Mouse (Mus musculus) subcutaneous adipose tissue, adult 2 months (tissue): ENCODE results near the gene Slc16a11. TPM values are rescaled to one million over a fixed set of nuclear protein-coding genes. Genes with fewer than 3 reads are reported as not detected.

Experiments
- polyA plus RNA-seq: library from polyadenylated mRNA; depleted of rRNA; stranded (reverse); fragments of >200 nt; gene quantifications from 2 replicates; pipeline ENCODE4 v1.2.3, GENCODE M21; 2012; ENCODE audit warnings: low replicate concordance; rRNA removed

The Slc16a11 gene
- 3.5 and 5.8 TPM in 2 replicates for polyA plus RNA-seq

DNA sequence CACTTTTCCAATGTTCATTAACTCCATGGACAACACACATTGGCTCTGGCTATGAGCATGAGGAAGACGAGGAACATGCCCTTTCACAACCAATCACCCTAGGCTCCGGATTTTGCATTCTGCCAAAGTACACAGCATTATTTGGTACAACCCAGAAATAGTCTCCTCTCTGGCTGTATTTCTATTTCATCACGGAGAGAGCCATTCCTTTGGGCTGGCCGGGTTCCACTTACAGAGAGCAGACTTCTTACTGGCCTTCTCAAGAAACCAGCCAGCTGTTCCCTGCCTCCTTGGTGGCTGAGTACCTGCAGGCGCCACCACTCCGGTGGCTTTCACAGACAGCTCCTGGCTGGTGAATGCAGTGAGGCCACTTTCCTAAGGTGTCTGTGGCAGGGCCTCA, at the start of gene Slc16a11:
Gene Slc16a11, plus strand, starts transcription at position 330 of the 400 bp plus-strand sequence.

DNA sequence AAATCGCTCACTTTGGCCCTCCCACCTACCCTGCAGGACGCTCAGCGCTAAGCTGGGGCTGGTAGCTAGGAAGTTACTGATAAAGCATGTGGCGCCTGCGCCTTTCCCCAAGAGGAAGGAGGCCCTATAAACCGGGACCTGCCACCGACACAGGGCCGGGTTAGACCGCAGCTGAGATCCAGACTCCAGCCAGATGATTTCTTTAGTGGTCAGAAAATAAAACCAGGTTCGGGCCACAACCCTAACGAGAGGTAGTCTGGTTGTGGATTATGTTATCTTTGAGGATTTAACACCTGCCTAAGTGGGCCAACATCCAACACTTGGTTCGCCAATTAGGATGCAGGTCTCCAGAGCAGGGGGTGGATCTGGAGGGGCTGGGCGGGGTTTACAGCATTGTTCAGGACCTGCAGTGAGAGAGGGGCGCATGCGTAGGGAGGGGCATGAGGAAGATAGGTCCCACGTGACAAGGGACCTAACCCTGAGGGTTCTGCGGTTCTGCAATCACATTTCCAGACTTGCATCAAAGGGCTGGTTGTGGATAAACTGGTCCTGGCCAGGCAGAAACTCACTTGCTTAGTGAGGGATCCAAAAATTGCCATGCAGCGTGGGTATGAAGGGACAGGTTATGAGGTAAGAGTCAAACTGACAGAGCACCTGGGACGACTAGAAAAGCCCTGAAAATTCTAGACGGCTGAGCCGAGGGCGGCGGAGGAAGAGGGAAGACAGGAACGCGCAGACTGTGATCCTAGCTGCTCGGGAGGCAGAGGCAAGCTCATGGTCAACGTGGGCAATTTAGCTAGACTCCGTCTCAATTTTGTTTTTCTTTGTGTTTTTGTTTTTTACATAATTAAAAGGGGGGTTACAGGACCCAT, 8.4 kb downstream of the Slc16a11 start, which contains the start of gene Slc16a13:
Gene Slc16a13, minus strand, starts transcription at position 334 of the 872 bp plus-strand sequence.

DNA sequence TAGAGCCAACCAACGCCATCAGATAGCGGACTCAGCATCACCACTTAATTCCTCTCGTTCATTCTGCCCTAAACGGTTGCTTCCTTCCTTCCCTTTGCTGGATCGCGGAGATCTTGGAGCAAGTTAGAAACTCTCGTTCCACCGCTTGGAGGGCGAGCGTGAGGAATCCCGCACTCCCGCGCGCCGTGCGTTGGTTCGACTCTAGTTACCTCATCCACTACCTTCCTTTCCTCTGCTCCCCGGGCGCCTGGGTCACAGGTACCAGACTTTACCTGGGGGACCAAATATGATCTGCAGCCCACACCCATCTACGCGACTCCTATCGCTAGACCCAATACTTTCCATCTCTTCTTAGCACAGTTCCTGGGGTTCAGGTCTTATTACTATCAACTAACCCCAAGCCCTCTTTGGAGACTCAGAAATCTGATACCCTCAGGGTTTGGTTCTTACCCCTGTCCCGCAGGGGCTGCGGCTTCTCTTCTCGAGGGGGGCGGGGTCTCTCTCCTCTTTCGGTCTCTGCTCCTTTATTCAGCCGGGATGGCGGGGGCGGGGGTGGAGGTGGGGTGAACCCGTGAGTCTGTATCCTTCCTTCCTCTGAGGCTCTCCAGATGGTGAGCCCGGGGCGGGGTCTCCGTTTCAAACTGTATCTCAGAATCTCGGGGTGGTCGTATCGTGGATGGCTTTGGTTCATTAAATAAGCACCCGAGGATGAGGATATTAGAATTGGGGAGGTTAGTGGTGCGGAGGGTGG, 16.9 kb downstream of the Slc16a11 start, which contains the start of gene Bcl6b:
Gene Bcl6b, minus strand, starts transcription at position 539 of the 751 bp plus-strand sequence.

DNA sequence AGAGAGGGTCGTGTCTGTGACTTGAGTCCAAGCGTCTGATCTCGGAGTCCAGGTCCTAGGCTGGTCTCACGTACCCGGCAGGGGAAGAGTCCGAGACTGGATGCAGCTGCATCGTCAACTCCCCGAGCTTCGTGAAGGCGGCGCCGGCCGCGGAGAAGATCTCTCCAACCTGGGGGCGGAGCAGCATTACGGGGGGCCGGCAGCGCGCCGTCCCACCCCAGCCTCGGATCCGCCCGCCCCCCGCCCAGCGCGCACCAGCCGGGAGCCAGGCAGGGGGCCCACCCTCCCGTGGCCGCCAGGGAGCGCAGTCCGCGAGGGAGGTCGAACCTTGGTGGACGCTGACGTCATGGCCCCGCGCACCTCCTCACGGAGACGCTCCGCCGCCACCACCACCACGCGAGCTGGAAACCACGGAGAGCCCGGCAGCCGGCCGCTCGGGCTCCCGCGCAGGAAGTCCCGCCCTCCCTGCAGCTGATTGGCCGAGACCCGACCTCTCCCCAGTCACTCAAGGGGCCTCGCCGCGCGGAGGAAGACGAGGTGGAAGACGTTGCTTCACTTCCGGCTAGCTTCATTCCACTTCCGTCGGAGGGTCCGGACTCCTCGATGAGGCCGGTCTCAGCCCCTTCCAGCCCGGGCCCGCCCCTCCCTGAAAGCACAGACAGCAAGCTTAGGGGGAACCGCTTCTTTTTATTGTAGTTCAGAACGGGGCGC, 25.1 kb downstream of the Slc16a11 start, which contains the start of gene 0610010K14Rik:
Gene 0610010K14Rik, minus strand, starts transcription at position 458 of the 711 bp plus-strand sequence.

DNA sequence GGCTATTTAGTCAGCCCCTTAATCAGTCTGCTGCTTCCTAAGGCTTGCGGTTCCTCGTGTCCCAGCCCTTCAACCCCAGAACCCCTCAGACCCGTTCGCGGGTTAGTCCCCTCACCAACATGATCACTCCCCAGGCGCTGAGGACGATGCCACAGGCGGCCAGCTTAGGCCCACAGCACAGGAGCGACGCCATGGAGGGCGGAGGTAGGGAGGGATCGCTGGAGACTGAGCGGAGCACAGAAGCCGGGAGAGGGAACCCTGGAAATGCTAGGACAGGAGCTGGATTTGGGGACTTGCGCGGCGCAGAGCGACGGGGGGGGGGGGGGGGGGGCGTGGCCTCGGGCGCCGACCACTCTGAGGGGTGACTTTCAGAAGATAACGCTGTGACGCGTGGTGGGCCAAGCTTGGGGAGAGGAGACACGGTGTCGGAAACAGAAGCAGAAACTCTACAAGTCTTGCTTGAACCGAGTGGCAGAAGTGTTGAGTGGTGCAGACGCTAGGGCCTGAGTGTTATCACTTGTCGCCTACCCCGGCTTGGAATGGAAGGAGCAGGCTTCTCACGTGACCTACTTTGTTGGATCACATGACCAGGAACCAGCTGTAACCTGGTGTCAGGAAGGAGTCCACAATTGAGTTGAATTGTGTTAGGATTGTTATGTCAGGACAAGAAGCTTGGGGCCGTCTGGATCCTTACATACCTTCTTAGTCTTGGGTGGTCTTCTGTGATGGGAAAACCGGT, 27.2 kb downstream of the Slc16a11 start, which contains the start of the genes Gm21988 and Rnasek:
Gene Gm21988, minus strand, starts transcription at position 290 of the 739 bp plus-strand sequence.
Gene Rnasek, minus strand, starts transcription at position 302 of the 739 bp plus-strand sequence.

DNA sequence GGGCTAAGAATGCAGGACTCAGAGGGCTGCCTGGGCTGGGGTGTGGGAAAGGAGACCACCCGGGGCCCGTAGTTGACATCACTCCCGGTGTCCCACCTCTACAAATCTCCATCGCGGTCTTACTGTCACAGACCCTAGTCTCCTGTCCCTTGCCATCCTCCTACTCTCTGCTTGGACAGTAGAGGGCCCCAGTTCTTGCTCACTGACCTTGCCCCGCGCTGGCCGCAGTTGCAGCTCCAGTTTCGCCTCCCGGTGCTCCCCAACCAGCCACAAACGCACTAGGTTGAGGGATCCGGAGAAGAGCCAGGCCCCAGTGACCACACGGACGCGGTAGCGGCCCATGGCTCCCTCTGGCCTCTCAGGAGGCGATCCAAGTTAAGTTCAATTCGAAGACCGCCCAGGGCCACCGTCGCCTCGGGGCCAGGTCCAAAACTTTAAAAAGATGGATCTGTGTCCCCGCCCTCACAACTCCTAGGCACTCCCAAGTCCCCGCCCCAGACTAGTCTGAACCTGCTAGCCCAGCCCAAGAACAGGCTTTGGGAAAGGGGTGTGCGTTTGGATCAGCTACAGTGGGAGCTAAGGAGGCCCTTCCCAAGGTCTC, 42.5 kb downstream of the Slc16a11 start, which contains the start of gene Alox12:
Gene Alox12, minus strand, starts transcription at position 423 of the 601 bp plus-strand sequence.

Other genes with a start within 250 kb of the Slc16a11 start
- gene Cldn7, start 248.0 kb upstream of the Slc16a11 start, polyA plus RNA-seq: 0.49 and 65.8 TPM in 2 replicates
- gene Ctdnep1, start 231.6 kb upstream of the Slc16a11 start, polyA plus RNA-seq: 106 and 148 TPM in 2 replicates
- gene Elp5, start 230.2 kb upstream of the Slc16a11 start, polyA plus RNA-seq: 95.6 and 101 TPM in 2 replicates
- 566 and 640 TPM in 2 replicates for gene Gabarap, start 221.6 kb upstream of the Slc16a11 start, polyA plus RNA-seq
- 17.1 and 38.9 TPM in 2 replicates for gene Phf23, start 217.0 kb upstream of the Slc16a11 start, polyA plus RNA-seq
- gene Dvl2, start 212.2 kb upstream of the Slc16a11 start, polyA plus RNA-seq: 9.4 and 27.1 TPM in 2 replicates
- 153 and 251 TPM in 2 replicates for gene Acadvl, start 197.3 kb upstream of the Slc16a11 start, polyA plus RNA-seq
- 16.9 and 56.2 TPM in 2 replicates for gene Dlg4, start 195.8 kb upstream of the Slc16a11 start, polyA plus RNA-seq
- gene Asgr1, start 158.7 kb upstream of the Slc16a11 start, polyA plus RNA-seq: 0.13 and 0.24 TPM in 2 replicates
- 1.3 and 5.5 TPM in 2 replicates for gene Asgr2, start 120.1 kb upstream of the Slc16a11 start, polyA plus RNA-seq
- gene Mgl2, start 82.4 kb upstream of the Slc16a11 start, polyA plus RNA-seq: 25.4 and 35.8 TPM in 2 replicates
- gene Clec10a, start 56.6 kb upstream of the Slc16a11 start, polyA plus RNA-seq: 32.3 and 46.6 TPM in 2 replicates
- 4.4 and 8.0 TPM in 2 replicates for gene Slc16a13, start 8.3 kb downstream of the Slc16a11 start, polyA plus RNA-seq
- 15.2 and 24.6 TPM in 2 replicates for gene Bcl6b, start 17.0 kb downstream of the Slc16a11 start, polyA plus RNA-seq
- gene 0610010K14Rik, start 25.2 kb downstream of the Slc16a11 start, polyA plus RNA-seq: 56.7 and 89.9 TPM in 2 replicates
- 8.0 and 8.3 TPM in 2 replicates for gene Gm21988, start 27.1 kb downstream of the Slc16a11 start, polyA plus RNA-seq
- 223 and 400 TPM in 2 replicates for gene Rnasek, start 27.1 kb downstream of the Slc16a11 start, polyA plus RNA-seq
- 2.5 and 7.8 TPM in 2 replicates for gene Alox12, start 42.6 kb downstream of the Slc16a11 start, polyA plus RNA-seq
- gene Alox12e, start 109.9 kb downstream of the Slc16a11 start, polyA plus RNA-seq: 0.19 and 16.2 TPM in 2 replicates
- 2.7 and 62.7 TPM in 2 replicates for gene Alox15, start 139.3 kb downstream of the Slc16a11 start, polyA plus RNA-seq
- 20.8 and 30.6 TPM in 2 replicates for gene Pelp1, start 197.3 kb downstream of the Slc16a11 start, polyA plus RNA-seq
- gene Arrb2, start 219.9 kb downstream of the Slc16a11 start, polyA plus RNA-seq: 59.2 and 84.6 TPM in 2 replicates
- gene Med11, start 239.2 kb downstream of the Slc16a11 start, polyA plus RNA-seq: 25.2 and 25.9 TPM in 2 replicates
- 6.1 and 13.8 TPM in 2 replicates for gene Zmynd15, start 246.7 kb downstream of the Slc16a11 start, polyA plus RNA-seq
- 22.2 and 63.5 TPM in 2 replicates for gene Cxcl16, start 247.2 kb downstream of the Slc16a11 start, polyA plus RNA-seq